8 mouse cellular contexts compared by ENCODE assay signal in the genomic region with DNA sequence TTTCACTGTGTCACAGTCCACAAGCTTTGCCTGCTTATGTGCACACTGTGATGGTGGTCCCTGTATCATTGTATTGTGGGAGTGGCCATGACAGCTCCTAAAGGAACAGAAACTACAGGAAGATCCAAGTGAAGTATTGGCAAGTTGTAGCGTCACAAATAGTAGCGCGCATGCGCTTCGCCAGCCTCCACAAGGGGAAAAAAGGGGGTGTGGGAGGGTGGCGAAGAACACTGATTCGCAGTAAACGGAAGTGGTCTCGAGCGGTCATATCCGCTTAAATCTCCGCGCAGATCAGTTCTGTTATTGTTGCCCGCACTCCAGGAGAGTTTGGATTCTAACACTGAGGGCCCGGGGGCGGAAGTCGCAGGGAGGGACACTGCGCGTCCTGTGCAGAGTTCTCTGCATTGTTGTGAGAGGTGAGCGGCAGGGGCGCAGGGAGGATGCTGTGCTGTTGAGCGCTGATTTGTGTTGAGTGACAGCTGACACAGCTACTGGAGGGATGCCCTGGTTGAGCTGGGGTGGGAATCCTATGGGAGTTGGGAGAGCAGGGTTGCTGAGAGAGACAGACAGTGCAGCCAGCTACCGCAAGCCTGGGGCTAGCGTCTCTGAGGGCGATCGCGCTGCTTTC. TPM values are rescaled to one million over a fixed set of nuclear protein-coding genes. Genes with fewer than 3 reads are reported as not detected.
DNase-seq lines count a peak whose midpoint lies in the region; ATAC-seq lines count a peak whose summit lies in the region.

A gene (plus strand): TSS at position 251 of the 628 bp plus-strand sequence.

- H3K27ac ChIP-seq in forebrain, embryonic 11.5 days (ENCODE audit: low read depth, low read length), result peak within 1 kb of the TSS; percentile 81
- H3K27ac ChIP-seq in heart, embryonic 15.5 days, result peak within 1 kb of the TSS; percentile 74
- no peak within 1 kb of the TSS for H3K27ac ChIP-seq in liver, embryonic 12.5 days

- peak within 1 kb of the TSS; percentile 79 for H3K9ac ChIP-seq in forebrain, embryonic 11.5 days (ENCODE audit: low read length)
- peak within 1 kb of the TSS; percentile 66 for H3K9ac ChIP-seq in heart, embryonic 15.5 days
- peak within 1 kb of the TSS; percentile 54 for H3K9ac ChIP-seq in liver, embryonic 12.5 days

- under 1% methylated on average over 27 of the region's 27 CpGs for WGBS in forebrain, embryonic 11.5 days
- WGBS in heart, embryonic 15.5 days, result under 1% methylated on average over 27 of the region's 27 CpGs
- under 1% methylated on average over 27 of the region's 27 CpGs for WGBS in liver, embryonic 12.5 days (ENCODE audit: insufficient replicate concordance)

- peak; percentile 90 for ATAC-seq in forebrain, embryonic 11.5 days (replicated peaks; ENCODE audit: low FRiP score)
- peak; percentile 79 for ATAC-seq in heart, embryonic 15.5 days (replicated peaks; ENCODE audit: insufficient number of reproducible peaks, insufficient read depth, low FRiP score, low read depth)
- ATAC-seq in liver, embryonic 12.5 days, result peak; percentile 67

- H3K36me3 ChIP-seq in forebrain, embryonic 11.5 days (ENCODE audit: control insufficient read depth, insufficient read depth, low read length), result no peaks in the 10 kb centered on the region; the same call in 1 of the 2 replicates
- H3K36me3 ChIP-seq in heart, embryonic 15.5 days, result peaks cover 5% of the 10 kb centered on the region; the same call in 1 of the 2 replicates
- no peaks in the 10 kb centered on the region; the same call in 1 of the 2 replicates for H3K36me3 ChIP-seq in liver, embryonic 12.5 days
- H3K36me3 ChIP-seq in splenic B cell, adult 2 months (ENCODE audit: control insufficient read depth, insufficient read depth, low read length, poor library complexity, severe bottlenecking), result no peaks in the 10 kb centered on the region

- peak within 1 kb of the TSS; percentile 69 for H3K4me3 ChIP-seq in forebrain, embryonic 11.5 days (ENCODE audit: low read depth, low read length)
- H3K4me3 ChIP-seq in heart, embryonic 15.5 days, result peak within 1 kb of the TSS; percentile 68
- peak within 1 kb of the TSS; percentile 58 for H3K4me3 ChIP-seq in liver, embryonic 12.5 days

- H3K9me3 ChIP-seq in forebrain, embryonic 11.5 days (ENCODE audit: control insufficient read depth, low read length), result no peaks in the 10 kb centered on the region
- H3K9me3 ChIP-seq in heart, embryonic 15.5 days (replicated peaks), result no peaks in the 10 kb centered on the region
- no peaks in the 10 kb centered on the region for H3K9me3 ChIP-seq in liver, embryonic 12.5 days (replicated peaks)

- peak within 1 kb of the TSS; percentile 56 for H3K4me2 ChIP-seq in forebrain, embryonic 11.5 days (ENCODE audit: low read depth, low read length, severe bottlenecking)
- H3K4me2 ChIP-seq in heart, embryonic 15.5 days, result peak within 1 kb of the TSS; percentile 66
- peak within 1 kb of the TSS; percentile 73 for H3K4me2 ChIP-seq in liver, embryonic 12.5 days

- peaks cover 5% of the 10 kb centered on the region for H3K4me1 ChIP-seq in forebrain, embryonic 11.5 days (replicated peaks; ENCODE audit: control insufficient read depth, insufficient read depth, low read length)
- H3K4me1 ChIP-seq in heart, embryonic 15.5 days (replicated peaks), result 0 out of 2 replicates have a peak, but pooled peaks cover 4% of the 10 kb centered on the region
- H3K4me1 ChIP-seq in liver, embryonic 12.5 days, result no peaks in the 10 kb centered on the region

- no peaks in the 10 kb centered on the region for H3K27me3 ChIP-seq in forebrain, embryonic 11.5 days (ENCODE audit: control insufficient read depth, insufficient read depth, low read length)
- no peaks in the 10 kb centered on the region for H3K27me3 ChIP-seq in heart, embryonic 15.5 days
- H3K27me3 ChIP-seq in liver, embryonic 12.5 days (replicated peaks), result 0 out of 2 replicates have a peak, but pooled peaks cover 4% of the 10 kb centered on the region
- H3K27me3 ChIP-seq in splenic B cell, adult 2 months (ENCODE audit: control insufficient read depth, insufficient read depth, low read length, poor library complexity, severe bottlenecking), result no peaks in the 10 kb centered on the region

- DNase-seq in CD4-positive helper T cell, adult 2 months (ENCODE audit: low read depth, low spot score), result peak; percentile 94
- DNase-seq in brain, embryonic 18.5 days (ENCODE audit: low read depth, low spot score), result peak; percentile 88
- DNase-seq in forebrain, embryonic 11.5 days (ENCODE audit: low spot score), result peak; percentile 91
- peak; percentile 90 for DNase-seq in kidney, postnatal 14 days
- DNase-seq in naive thymus-derived CD4-positive, alpha-beta T cell, adult 2 months (ENCODE audit: low read depth), result peak; percentile 94
- peak; percentile 90 for DNase-seq in splenic B cell, adult 2 months (ENCODE audit: low read depth, low spot score)

RNA-seq across cellular contexts. Expression of the gene that starts here (rescaled TPM):
- 6.7 and 6.8 TPM in 2 replicates for polyA plus RNA-seq in forebrain, embryonic 11.5 days (2014; fragmentation: Nextera tagmentation; extraction: Ambion mirVana)
- 1.3 and 1.5 TPM in 2 replicates for polyA plus RNA-seq in heart, embryonic 15.5 days (2015; fragmentation: Nextera tagmentation; extraction: Ambion mirVana)
- polyA plus RNA-seq in liver, embryonic 12.5 days (2016; fragmentation: Nextera tagmentation; extraction: Ambion mirVana), result 0.46 and 0.56 TPM in 2 replicates

Comparison
In these comparisons a context has a peak if more than half of its experiments do, and no peak if none do; other contexts are left out.
1. Peak in ATAC-seq, H3K4me3 ChIP-seq, H3K9ac ChIP-seq and H3K4me2 ChIP-seq in liver, embryonic 12.5 days; RNA of the gene not detected or under 1 TPM.